ENCODE assay signal across 22 mouse cellular contexts in the genomic region with DNA sequence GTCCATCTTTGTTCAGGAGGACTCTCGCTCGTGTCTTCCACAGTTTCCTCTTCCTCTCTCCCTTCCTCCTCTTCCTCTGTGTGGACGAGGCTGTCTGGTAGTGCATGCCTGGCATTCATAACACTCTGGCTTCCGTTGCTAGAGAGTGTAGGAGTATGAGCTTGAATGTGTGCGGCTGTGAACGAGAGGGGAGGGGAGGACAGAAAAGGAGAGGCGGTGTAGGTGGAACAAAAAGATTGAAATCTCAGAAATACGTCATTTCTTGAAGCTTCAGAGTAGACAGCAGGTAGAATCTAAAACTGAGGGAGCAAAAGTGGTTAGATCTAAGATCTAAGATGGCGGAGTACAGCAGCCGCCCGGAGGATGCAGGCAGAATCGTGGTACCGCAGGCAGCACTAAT.
DNase-seq lines count a peak whose midpoint lies in the region; ATAC-seq and TF ChIP-seq lines count a peak whose summit lies in the region.
"Had no signal": no experiment of that assay in that cellular context is flagged by ENCODE, and none has a peak within 500 bp of the region (broad histone marks: within the 10 kb centered on the region; RNA-seq: fewer than 3 reads in every experiment).

No protein-coding gene starts in this region.

- peaks cover 84% of the 10 kb centered on the region for H3K36me3 ChIP-seq in liver, embryonic 12.5 days
- peaks cover 56% of the 10 kb centered on the region for H3K36me3 ChIP-seq in forebrain, postnatal 0 days (ENCODE audit: insufficient read depth)

- H3K27me3 ChIP-seq in liver, embryonic 12.5 days (replicated peaks): no peaks in the 10 kb centered on the region
- no peaks in the 10 kb centered on the region for H3K27me3 ChIP-seq in forebrain, postnatal 0 days (ENCODE audit: insufficient read depth, low read length)
- H3K27me3 ChIP-seq: CH12.LX; embryonic facial prominence, embryonic 15.5 days; heart, embryonic 15.5 days had no signal

- H3K4me1 ChIP-seq in liver, embryonic 12.5 days: peaks cover 40% of the 10 kb centered on the region
- H3K4me1 ChIP-seq in forebrain, postnatal 0 days (ENCODE audit: insufficient read depth): no peaks in the 10 kb centered on the region
- H3K4me1 ChIP-seq: embryonic facial prominence, embryonic 15.5 days; heart, embryonic 15.5 days; limb, embryonic 10.5 days had no signal

- H3K27ac ChIP-seq in liver, embryonic 12.5 days: peak overlapping the region; percentile 90
- no peak overlapping the region for H3K27ac ChIP-seq in forebrain, postnatal 0 days (ENCODE audit: low read depth, low read length)
- H3K27ac ChIP-seq: embryonic facial prominence, embryonic 15.5 days; heart, embryonic 15.5 days; hindbrain, postnatal 0 days; left cerebral cortex, adult 2 months; limb, embryonic 10.5 days had no signal

- peak; percentile 97 for ATAC-seq in frontal cortex, adult (ENCODE audit: low TSS enrichment)
- ATAC-seq in liver, embryonic 12.5 days: no peak
- ATAC-seq in forebrain, postnatal 0 days: no peak
- ATAC-seq: hindbrain, postnatal 0 days had no signal

- DNase-seq in frontal cortex, postnatal 14 days (ENCODE audit: low spot score in 2 of 2): no peak
- DNase-seq in thymus, postnatal 14 days: peak; percentile 18
- no peak for DNase-seq in thymus, postnatal 25 days
- DNase-seq in naive thymus-derived CD4-positive, alpha-beta T cell, adult 2 months (ENCODE audit: low read depth): peak; percentile 83
- no peak for DNase-seq in forebrain, postnatal 0 days
- no peak for DNase-seq in cerebellum, postnatal 14 days
- DNase-seq: adrenal gland, postnatal 25 days; cerebellum, adult 11-12 months; cerebellum, postnatal 36 days; gastrocnemius, postnatal 10 days; kidney, adult 2 months; kidney, postnatal 14 days; lung, adult 18-20 months; lung, postnatal 14 days had no signal

- no peak overlapping the region for H3K4me3 ChIP-seq in liver, embryonic 12.5 days
- H3K4me3 ChIP-seq in forebrain, postnatal 0 days (ENCODE audit: low read depth, low read length): no peak overlapping the region
- H3K4me3 ChIP-seq: embryonic facial prominence, embryonic 15.5 days; heart, embryonic 15.5 days; left cerebral cortex, adult 2 months; limb, embryonic 10.5 days had no signal

- peaks cover 4% of the 10 kb centered on the region; the same call in 1 of the 2 replicates for H3K9me3 ChIP-seq in liver, embryonic 12.5 days (replicated peaks)
- no peaks in the 10 kb centered on the region for H3K9me3 ChIP-seq in forebrain, postnatal 0 days (ENCODE audit: low read length)
- H3K9me3 ChIP-seq: embryonic facial prominence, embryonic 15.5 days; heart, embryonic 15.5 days; limb, embryonic 10.5 days had no signal

- TF ChIP-seq CTCF in forebrain, postnatal 0 days (IDR thresholded peaks at IDR 0.05; ENCODE audit: low read depth): no peak

- H3K9ac ChIP-seq in liver, embryonic 12.5 days: peak overlapping the region; percentile 35
- no peak overlapping the region for H3K9ac ChIP-seq in forebrain, postnatal 0 days
- H3K9ac ChIP-seq: embryonic facial prominence, embryonic 15.5 days; heart, embryonic 15.5 days had no signal

- 73% methylated on average over 13 of the region's 13 CpGs for WGBS in liver, embryonic 12.5 days (ENCODE audit: insufficient replicate concordance)
- 95% methylated on average over 13 of the region's 13 CpGs for WGBS in forebrain, postnatal 0 days

- peak overlapping the region; percentile 62 for H3K4me2 ChIP-seq in liver, embryonic 12.5 days
- H3K4me2 ChIP-seq in forebrain, postnatal 0 days (ENCODE audit: low read depth): no peak overlapping the region
- H3K4me2 ChIP-seq: embryonic facial prominence, embryonic 15.5 days; heart, embryonic 15.5 days had no signal

Comparison
In these comparisons a context has a peak if more than half of its experiments do, and no peak if none do; other contexts are left out.
1. DNase-seq: peak in thymus, postnatal 14 days (single experiment) and naive thymus-derived CD4-positive, alpha-beta T cell, adult 2 months (single experiment); none in frontal cortex, postnatal 14 days (0 of 2), thymus, postnatal 25 days (single experiment), forebrain, postnatal 0 days (single experiment) and cerebellum, postnatal 14 days (0 of 2).